In the genomic region with DNA sequence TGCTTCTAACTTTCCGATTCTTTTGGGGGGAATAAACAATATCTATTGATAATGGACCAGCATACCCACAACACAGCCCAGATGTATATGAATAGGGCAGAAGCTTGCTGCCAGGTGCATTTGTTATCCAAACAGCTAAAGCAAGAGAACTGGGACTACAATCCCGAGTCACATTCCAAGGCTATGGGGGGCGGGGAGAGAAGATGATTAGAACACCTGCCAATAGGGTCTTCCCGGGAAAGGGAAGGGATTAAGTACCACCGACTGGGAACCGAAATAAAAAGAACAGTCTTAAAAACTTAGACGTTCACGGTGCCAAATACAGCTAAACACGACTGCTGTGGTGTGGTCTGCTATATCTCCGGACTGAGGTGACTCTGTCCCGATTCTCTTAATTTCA, we compare ENCODE assay signal across 8 mouse cellular contexts. TPM values are rescaled to one million over a fixed set of nuclear protein-coding genes. Genes with fewer than 3 reads are reported as not detected.
DNase-seq lines count a peak whose midpoint lies in the region; ATAC-seq and TF ChIP-seq lines count a peak whose summit lies in the region.

No protein-coding gene starts in this region.

- 6% methylated on average over 11 of the region's 11 CpGs for WGBS in kidney, embryonic 16.5 days
- 2% methylated on average over 11 of the region's 11 CpGs for WGBS in midbrain, embryonic 12.5 days

- peak overlapping the region; percentile 84 for H3K4me2 ChIP-seq in kidney, embryonic 16.5 days (replicated peaks; ENCODE audit: low read depth, low read length)
- peak overlapping the region; percentile 91 for H3K4me2 ChIP-seq in midbrain, embryonic 12.5 days (replicated peaks)

- H3K4me3 ChIP-seq in kidney, embryonic 16.5 days (ENCODE audit: low read length) = peak overlapping the region; percentile 96
- H3K4me3 ChIP-seq in bone marrow macrophage, adult 2 months (ENCODE audit: insufficient read depth, low read length) = peak overlapping the region; percentile 72
- H3K4me3 ChIP-seq in midbrain, embryonic 12.5 days = peak overlapping the region; percentile 92

- H3K27me3 ChIP-seq in kidney, embryonic 16.5 days (ENCODE audit: insufficient read depth, low read length) = no peaks in the 10 kb centered on the region
- H3K27me3 ChIP-seq in midbrain, embryonic 12.5 days = no peaks in the 10 kb centered on the region

- H3K4me1 ChIP-seq in kidney, embryonic 16.5 days (ENCODE audit: insufficient read depth, low read length) = peaks cover 27% of the 10 kb centered on the region
- peaks cover 15% of the 10 kb centered on the region for H3K4me1 ChIP-seq in bone marrow macrophage, adult 2 months (ENCODE audit: control insufficient read depth, insufficient read depth, low read length)
- H3K4me1 ChIP-seq in midbrain, embryonic 12.5 days = peaks cover 24% of the 10 kb centered on the region

- H3K9ac ChIP-seq in kidney, embryonic 16.5 days (replicated peaks; ENCODE audit: low read length) = peak overlapping the region; percentile 100
- H3K9ac ChIP-seq in midbrain, embryonic 12.5 days (replicated peaks) = peak overlapping the region; percentile 99

- no peak for TF ChIP-seq CTCF in bone marrow macrophage, adult 2 months (IDR thresholded peaks at IDR 0.05; ENCODE audit: low read depth, low read length)

- H3K9me3 ChIP-seq in kidney, embryonic 16.5 days (ENCODE audit: low read length) = no peaks in the 10 kb centered on the region
- no peaks in the 10 kb centered on the region for H3K9me3 ChIP-seq in midbrain, embryonic 12.5 days

- no peak for DNase-seq in kidney, adult 8-10 months
- peak; percentile 16 for DNase-seq in heart, postnatal 4 days
- no peak for DNase-seq in frontal cortex, adult 2 months (ENCODE audit: extremely low spot score in 1 of 2, low spot score in 1 of 2)
- DNase-seq in B cell, adult 2 months = no peak
- no peak for DNase-seq in adrenal gland, adult 18-20 months (ENCODE audit: low spot score in 2 of 2)

- ATAC-seq in kidney, embryonic 16.5 days (ENCODE audit: low FRiP score, low TSS enrichment) = no peak
- ATAC-seq in midbrain, embryonic 12.5 days (ENCODE audit: low FRiP score, low read depth) = no peak

- no peak for TF ChIP-seq POLR2A in bone marrow macrophage, adult 2 months (IDR thresholded peaks at IDR 0.05; ENCODE audit: borderline replicate concordance, low read depth, low read length)

- no peaks in the 10 kb centered on the region for H3K36me3 ChIP-seq in kidney, embryonic 16.5 days (ENCODE audit: insufficient read depth, low read length)
- no peaks in the 10 kb centered on the region for H3K36me3 ChIP-seq in midbrain, embryonic 12.5 days

- peak overlapping the region; percentile 100 for H3K27ac ChIP-seq in kidney, embryonic 16.5 days (ENCODE audit: low read length)
- peak overlapping the region; percentile 58 for H3K27ac ChIP-seq in bone marrow macrophage, adult 2 months (ENCODE audit: insufficient read depth, low read depth, low read length)
- peak overlapping the region; percentile 100 for H3K27ac ChIP-seq in midbrain, embryonic 12.5 days (replicated peaks)

RNA-seq across cellular contexts. Expression of gene Ctcf, which starts 0.9 kb away (rescaled TPM):
- 117 and 134 TPM in 2 replicates for polyA plus RNA-seq in kidney, embryonic 16.5 days (2015; fragmentation: Nextera tagmentation; extraction: Ambion mirVana)
- 60.3 and 61.3 TPM in 2 replicates for polyA plus RNA-seq in bone marrow macrophage, adult 2 months (2012; ENCODE audit: insufficient read depth, insufficient read length, missing spikeins)
- 10 to 100 TPM; 59.1 to 63.2 TPM for total RNA-seq in heart, postnatal 4 days (2021)
- polyA plus RNA-seq in midbrain, embryonic 12.5 days (2016; fragmentation: Nextera tagmentation; extraction: Ambion mirVana) = 157 TPM in 2 replicates
- 34.9 and 37.1 TPM in 2 replicates for polyA plus RNA-seq in frontal cortex, adult 2 months (2012; rRNA removed)
- 10 to 100 TPM; 54.2 to 55.2 TPM for total RNA-seq in adrenal gland, adult 18-20 months (2021)

RNA-seq across cellular contexts. Expression of gene Agrp, which starts 1.7 kb away (rescaled TPM):
- 0.84 and 1.2 TPM in 2 replicates for polyA plus RNA-seq in kidney, embryonic 16.5 days (2015; fragmentation: Nextera tagmentation; extraction: Ambion mirVana)
- polyA plus RNA-seq in bone marrow macrophage, adult 2 months (2012; ENCODE audit: insufficient read depth, insufficient read length, missing spikeins) = not detected in 2 replicates
- total RNA-seq in heart, postnatal 4 days (2021) = not detected
- 1.3 TPM in 1 of 2 replicates, not detected in the other for polyA plus RNA-seq in midbrain, embryonic 12.5 days (2016; fragmentation: Nextera tagmentation; extraction: Ambion mirVana)
- 0.25 and 0.36 TPM in 2 replicates for polyA plus RNA-seq in frontal cortex, adult 2 months (2012; rRNA removed)
- 1 to 10 TPM; 3.3 to 5.3 TPM for total RNA-seq in adrenal gland, adult 18-20 months (2021)

RNA-seq across cellular contexts. Expression of gene Ripor1, which starts 30.4 kb away (rescaled TPM):
- polyA plus RNA-seq in kidney, embryonic 16.5 days (2015; fragmentation: Nextera tagmentation; extraction: Ambion mirVana) = 44.5 and 46.3 TPM in 2 replicates
- polyA plus RNA-seq in bone marrow macrophage, adult 2 months (2012; ENCODE audit: insufficient read depth, insufficient read length, missing spikeins) = 15.5 and 17.9 TPM in 2 replicates
- 10 to 100 TPM; 51.1 to 51.5 TPM for total RNA-seq in heart, postnatal 4 days (2021)
- 19.5 and 21.7 TPM in 2 replicates for polyA plus RNA-seq in midbrain, embryonic 12.5 days (2016; fragmentation: Nextera tagmentation; extraction: Ambion mirVana)
- polyA plus RNA-seq in frontal cortex, adult 2 months (2012; rRNA removed) = 52.0 and 52.1 TPM in 2 replicates
- total RNA-seq in adrenal gland, adult 18-20 months (2021) = 10 to 100 TPM; 25.9 to 32.9 TPM

RNA-seq across cellular contexts. Expression of gene Carmil2, which starts 50.6 kb away (rescaled TPM):
- polyA plus RNA-seq in kidney, embryonic 16.5 days (2015; fragmentation: Nextera tagmentation; extraction: Ambion mirVana) = 0.49 and 0.52 TPM in 2 replicates
- 0.32 TPM in 1 of 2 replicates, not detected in the other for polyA plus RNA-seq in bone marrow macrophage, adult 2 months (2012; ENCODE audit: insufficient read depth, insufficient read length, missing spikeins)
- under 1 TPM; 0.41 TPM for total RNA-seq in heart, postnatal 4 days (2021)
- 8.7 and 9.0 TPM in 2 replicates for polyA plus RNA-seq in midbrain, embryonic 12.5 days (2016; fragmentation: Nextera tagmentation; extraction: Ambion mirVana)
- polyA plus RNA-seq in frontal cortex, adult 2 months (2012; rRNA removed) = 33.6 and 37.2 TPM in 2 replicates
- 1 to 10 TPM; 2.0 to 2.9 TPM for total RNA-seq in adrenal gland, adult 18-20 months (2021)
